Mouse (Mus musculus): ENCODE results near the gene Sirt3. TPM values are rescaled to one million over a fixed set of nuclear protein-coding genes. Genes with fewer than 3 reads are reported as not detected.

The Sirt3 gene
- total RNA-seq (2023): 7.0 and 7.2 TPM in 2 replicates

DNA sequence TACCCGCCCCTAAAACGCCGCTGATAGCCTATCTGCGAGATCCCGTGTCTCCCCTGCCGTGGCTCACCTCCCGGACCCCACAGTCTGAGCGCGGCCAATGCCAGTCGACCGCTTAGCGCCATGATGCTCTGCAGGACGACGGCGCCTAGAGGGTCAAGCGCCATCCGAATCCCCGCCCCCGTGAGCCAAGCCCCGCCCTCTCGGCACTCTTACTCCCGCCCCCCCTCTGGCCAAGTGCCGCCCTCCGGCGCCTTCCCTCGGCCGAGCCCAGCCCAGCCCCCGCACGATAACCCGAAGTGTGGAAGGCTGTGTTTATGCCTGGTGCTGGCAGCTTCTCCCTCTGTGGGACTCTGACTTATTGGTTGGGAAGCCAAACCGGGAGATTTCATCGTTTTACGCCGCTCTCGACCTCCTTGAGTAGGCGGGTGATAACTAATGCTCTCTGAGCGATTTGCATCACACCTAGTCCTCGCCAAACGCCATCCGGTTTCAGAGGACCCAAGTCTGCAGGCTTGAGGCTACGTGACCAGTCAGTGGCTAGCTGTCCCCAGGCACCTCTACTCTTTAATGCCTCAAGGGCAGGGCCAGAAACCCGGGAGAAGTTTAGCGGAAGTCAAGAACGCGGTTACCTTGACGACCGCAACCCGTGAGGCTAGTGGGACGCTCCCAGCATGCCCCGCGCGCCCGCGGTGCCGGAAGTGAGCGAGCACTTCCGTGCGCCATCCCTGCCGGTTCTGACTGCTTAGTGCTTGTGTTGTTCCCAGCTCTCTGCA is at the start of gene Sirt3, which contains the start of gene Psmd13:
Gene Sirt3 (minus strand): TSS at position 614 of the 773 bp plus-strand sequence.
Gene Psmd13 (plus strand): TSS at position 273 of the 773 bp plus-strand sequence.

DNA sequence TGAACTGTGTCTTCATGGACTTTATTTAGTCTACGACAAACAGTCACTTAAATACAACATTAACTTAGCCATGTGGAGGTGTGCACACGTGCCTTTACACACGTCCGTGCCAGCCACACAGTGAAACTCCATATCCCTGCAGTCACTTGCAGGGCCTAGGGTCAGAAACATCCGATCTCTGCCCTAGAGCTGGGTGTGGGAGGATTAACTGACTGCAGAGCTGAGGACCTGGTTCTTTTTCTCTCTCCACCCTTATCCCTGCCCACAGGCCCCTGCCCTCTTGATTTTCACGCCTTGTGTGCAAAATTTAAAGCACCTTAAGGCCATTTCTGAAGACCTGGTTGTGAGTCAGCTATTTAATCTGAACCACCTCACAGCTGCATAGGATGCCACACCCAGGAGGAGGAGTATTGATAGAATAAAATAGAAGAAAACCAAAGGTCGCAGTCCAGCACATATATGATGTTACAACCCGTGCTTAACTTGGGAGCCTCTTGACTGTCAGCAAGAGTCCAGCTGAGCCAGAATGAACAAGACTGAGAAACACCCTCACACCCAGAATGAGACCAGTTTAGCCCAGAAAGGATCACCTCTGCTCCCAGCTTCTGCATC is 38.4 kb upstream of the Sirt3 start, which contains the start of gene Nlrp6:
Gene Nlrp6 (plus strand): TSS at position 485 of the 612 bp plus-strand sequence.

DNA sequence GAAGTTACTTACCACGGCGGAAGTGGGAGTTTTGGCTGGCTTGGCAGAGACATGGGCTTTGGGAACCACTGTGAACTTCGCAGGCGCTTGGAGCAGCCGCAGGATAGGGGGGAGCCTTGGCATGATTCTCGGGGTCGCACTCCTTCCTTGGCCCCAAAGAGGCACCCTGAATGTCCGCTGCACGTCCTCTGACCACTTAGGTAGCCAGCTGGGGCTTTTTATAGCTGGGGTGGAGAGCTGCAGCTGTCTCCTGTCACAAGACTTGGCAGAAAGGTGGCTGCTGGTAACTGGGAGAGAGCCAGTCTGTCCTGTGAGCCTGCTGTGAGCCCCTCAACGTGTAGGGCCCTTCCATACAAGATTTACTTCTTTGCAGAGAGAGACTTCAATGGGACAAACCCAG is 18.1 kb upstream of the Sirt3 start, which contains the start of gene Cox8b:
Gene Cox8b (minus strand): TSS at position 227 of the 400 bp plus-strand sequence.

DNA sequence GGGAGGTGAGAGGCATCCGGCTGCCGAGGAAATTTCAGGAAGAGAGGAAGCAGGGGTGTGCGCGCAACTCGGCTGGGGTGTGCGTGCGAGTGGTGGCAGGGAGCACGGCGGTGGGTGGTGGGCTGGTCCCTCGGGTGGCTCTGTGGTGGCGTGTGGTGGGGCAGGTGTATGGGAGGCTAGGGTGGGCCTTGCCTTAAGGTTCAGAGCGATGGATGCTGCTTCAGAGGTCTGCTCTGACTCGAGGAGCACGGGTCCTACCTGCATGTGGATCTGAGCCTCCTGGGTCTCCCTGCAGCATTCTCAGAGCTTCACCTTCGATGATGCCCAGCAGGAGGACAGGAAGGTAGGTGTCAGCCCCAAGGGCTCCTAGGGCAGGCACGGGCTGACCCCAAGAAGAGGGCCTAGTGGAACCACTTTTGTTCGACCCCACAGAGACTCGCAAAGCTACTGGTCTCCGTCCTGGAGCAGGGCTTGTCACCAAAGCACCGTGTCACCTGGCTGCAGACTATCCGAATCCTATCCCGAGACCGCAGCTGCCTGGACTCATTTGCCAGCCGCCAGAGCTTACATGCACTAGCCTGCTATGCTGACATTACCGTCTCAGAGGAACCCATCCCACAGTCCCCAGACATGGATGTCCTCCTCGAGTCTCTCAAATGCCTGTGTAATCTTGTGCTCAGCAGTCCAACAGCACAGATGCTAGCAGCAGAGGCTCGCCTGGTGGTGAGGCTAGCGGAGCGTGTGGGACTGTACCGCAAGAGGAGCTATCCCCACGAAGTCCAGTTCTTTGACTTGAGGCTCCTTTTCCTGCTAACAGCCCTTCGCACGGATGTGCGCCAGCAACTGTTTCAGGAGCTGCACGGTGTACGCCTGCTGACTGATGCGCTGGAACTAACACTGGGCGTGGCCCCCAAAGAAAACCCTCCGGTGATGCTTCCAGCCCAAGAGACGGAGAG is 24.3 kb downstream of the Sirt3 start, which contains the start of gene Bet1l:
Gene Bet1l (minus strand): TSS at position 28 of the 956 bp plus-strand sequence.

DNA sequence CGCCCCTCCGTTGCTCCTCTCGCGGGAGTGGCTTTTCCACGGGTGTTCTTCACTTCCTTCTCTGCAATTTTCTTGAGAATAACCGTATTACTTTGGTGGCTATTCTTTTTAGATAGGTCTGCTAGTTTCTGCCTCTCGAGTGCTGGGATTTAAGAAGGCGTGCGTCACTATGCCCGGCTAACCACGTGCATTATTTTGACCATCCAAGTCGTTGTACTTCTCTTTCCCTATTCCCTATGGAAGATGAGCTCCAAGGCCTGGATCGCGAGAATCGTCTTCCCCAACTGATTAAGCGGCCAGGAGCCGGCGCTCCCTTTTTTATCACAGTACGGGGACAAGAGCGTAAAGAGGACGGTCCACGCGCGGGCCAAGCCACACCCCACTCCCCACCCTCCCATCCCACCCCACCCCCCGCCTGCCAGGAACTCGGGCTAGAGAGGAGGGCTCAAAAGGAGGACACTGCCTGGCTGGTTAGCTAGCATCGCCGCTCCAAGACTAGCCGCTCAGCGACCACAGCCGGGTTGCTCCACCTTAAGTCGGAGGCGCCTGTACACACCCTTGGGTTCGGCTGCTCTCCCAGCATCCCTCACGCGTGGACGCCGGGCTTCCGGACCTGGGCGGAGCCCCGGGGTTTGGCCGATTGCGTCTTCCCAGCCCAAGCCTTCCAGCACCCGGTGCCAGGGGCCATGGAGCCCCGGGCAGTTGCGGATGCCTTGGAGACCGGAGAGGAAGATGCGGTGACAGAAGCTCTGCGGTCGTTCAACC is 25.1 kb downstream of the Sirt3 start, which contains the start of gene Ric8a:
Gene Ric8a (plus strand): TSS at position 173 of the 765 bp plus-strand sequence.

DNA sequence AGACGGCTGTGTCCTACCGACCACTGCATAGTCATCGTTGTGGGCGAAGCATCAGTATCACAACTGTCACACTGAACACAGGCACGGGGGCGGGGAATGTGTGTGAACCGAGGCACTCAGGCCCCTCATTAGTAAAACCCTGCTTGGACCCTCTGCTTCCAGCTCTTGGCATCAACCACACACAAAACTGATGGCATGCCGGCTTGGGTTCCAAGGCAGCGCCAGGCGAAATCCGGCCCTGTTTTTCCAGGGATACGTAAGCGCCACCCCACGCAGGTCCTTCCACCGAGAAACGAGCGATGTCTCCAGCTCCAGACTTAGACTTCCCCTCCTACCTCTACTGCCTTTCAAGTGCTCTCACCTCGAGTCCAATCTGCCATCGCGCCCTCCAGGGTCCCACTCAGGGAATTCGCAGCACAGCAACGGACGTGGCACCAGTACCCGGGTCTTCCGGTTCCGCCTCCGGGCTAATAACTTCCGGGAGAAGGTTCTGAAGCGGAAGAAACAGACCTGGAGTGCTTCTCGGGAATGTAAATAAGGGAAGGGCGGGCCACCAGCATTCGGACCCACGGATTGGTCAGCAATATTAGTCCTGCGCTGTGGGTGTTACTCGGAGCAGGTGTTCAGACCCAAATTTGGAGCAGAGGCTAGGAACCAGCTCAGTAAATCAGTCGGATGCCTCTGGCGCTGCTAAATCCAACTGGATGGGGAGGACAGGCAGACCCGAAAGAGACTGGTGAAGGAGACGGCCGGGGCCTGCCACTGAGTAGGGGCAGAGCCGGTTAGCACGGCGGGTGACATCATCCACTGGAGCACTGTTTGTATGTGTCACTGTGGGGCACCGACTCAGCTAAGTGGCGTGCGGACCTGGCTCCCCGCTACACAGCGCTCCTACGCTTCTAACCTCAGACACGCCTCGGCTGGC is 26.0 kb downstream of the Sirt3 start, which contains the start of gene Gm45785:
Gene Gm45785 (minus strand): TSS at position 472 of the 925 bp plus-strand sequence.

DNA sequence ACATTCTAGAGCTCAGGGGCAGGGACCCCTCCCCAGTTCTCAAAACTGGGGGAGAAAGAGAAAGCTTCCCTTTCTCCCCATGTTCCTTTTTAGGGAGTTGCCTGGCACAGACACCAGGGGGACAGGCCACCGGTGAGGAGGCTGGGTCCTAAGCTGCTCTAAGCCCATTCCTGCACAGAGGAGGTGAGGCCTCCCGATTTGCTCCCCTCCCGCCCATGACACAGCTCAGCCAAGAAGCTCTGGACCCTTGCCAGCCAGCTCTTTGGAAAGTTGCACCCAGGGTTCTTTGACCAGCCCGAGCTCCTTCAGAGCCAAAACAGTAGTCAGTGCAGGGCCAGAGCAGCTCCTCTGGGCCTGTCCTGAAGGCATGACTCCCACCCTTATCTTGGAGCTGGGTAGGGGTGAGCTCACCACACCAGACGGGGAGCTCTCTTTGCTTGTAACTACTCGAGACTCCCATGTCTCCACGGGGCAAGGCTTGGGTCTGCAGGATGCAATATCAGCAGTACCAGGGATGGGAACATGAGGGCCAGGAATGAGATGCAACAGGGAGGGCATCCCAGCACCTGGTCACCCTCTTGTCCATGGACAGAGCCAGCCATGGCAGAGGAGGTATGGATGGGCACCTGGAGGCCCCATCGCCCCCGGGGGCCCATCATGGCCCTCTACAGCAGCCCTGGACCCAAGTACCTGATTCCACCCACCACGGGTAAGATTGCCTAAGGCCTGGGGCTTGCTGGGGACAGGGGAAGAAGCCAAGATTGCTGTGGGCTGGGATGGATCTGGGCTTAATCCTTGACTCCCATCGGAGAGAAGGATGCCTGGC is 34.1 kb downstream of the Sirt3 start, which contains the start of gene Odf3:
Gene Odf3 (plus strand): TSS at position 51 of the 826 bp plus-strand sequence.

DNA sequence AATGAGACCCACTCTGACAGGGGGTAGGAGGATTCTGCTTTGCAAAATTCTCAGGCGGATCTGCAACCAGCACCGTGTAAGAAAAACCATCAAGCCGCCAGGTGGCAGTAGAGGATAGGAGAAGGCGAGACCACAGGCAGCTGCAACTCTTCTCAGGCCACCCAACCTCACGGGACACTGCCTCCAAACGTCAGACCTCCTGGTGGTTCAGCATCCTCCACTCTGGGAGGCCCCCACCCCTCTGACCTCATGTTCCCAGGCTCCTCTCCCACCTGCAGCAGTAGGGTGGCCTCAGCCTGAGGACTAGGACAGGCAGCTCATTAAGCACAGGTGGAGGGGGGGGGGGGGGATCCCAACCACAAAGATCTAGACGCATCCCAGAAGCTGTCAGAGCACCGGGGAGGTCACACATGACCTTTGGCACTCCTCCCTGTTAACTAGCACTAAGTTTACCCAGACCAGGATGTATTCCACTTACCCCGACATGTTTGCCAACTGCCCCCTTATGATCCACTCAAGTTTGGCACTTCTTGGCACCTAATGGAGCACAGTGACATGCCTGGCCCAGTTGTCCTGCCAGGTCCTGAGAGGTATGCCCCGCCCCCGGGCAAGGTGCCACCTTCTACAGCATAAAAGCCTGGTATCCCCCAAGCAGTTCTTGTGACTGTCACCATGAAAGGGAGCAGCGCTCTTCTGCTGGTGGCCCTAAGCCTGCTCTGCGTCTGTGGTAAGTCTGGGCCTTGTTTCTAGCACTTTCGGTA is 37.0 kb downstream of the Sirt3 start, which contains the start of gene Scgb1c1:
Gene Scgb1c1 (plus strand): TSS at position 643 of the 761 bp plus-strand sequence.

DNA sequence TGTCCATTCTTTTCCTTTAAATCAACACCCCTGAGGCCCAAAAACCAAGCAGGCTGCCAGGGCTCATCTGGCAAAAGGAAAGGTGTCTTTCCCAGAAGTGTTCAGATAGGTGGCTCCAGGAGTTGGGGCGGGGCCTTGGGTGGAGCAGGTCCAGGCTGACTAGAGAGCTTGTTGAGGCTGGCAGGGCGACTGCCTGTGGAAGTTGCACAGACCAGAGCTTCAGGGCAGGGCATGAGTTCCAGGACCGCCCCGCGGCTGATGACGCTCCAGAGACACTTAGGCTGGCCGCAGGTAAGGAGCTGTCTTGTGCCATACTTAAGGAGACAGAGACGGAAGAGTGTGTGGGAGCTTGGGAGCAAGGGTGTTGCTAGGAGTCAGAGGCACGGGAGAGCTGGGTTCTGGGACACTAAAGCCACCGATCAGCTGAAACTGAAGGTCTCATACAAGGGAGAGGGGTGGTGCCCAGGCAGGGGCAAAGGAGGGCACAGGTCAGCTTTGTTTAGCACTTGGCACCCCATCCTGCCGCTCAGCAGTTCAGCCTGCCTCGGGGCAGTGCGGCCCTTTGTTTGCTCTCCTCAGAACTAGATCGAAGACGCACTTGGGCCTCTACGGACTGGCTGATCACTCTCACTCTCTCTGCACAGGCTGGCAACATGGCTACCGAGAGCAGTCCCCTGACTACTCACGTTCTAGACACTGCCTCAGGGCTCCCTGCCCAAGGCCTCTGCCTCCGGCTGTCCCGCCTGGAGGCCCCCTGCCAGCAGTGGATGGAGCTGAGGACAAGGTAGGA is 46.9 kb downstream of the Sirt3 start, which contains the start of gene Urah:
Gene Urah (plus strand): TSS at position 51 of the 790 bp plus-strand sequence.

DNA sequence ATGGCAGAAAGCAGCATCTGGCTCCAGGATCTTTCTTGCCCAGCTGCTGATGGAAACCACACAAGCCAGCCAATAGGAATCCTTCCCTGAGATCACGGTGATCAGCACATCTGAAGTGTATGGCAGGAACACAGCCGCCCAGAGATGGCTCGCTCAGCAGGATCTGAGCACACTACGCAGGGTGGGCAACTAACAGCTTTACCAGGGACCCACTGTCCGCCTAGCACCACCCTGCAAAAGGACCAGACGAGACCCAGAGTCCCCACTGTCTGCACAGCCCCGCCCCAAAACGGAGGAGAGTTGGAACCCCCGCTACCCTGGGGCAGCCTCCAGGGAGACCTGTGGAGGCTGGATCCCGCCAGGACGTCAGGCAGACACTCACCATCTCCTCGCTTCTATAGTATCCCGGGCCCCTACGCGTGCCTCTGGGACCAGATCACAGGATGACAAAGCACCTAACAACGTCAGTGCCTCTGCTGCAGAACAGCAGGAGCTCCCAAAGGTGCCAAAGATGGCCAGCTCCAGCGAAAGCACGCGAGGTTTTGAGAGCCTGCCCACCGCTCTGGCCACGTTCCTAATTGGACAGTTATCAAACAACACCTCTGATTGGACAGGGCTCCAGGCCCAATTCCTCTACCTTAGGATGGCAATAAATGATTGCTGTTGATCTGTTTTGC is 60.3 kb downstream of the Sirt3 start, which contains the start of gene Zfp941:
Gene Zfp941 (minus strand): TSS at position 526 of the 677 bp plus-strand sequence.

Other genes with a start within 250 kb of the Sirt3 start
- gene Olfr53, start 235.9 kb downstream of the Sirt3 start, total RNA-seq (2023): not detected in 2 replicates
- not detected in 2 replicates for gene Olfr539, start 222.4 kb downstream of the Sirt3 start, total RNA-seq (2023)
- gene Olfr45, start 200.4 kb downstream of the Sirt3 start, total RNA-seq (2023): 0.13 TPM in 1 of 2 replicates, not detected in the other
- gene Olfr541, start 185.0 kb downstream of the Sirt3 start, total RNA-seq (2023): not detected in 2 replicates
- gene Cyp2e1, start 118.6 kb downstream of the Sirt3 start, total RNA-seq (2023): not detected in 2 replicates
- not detected in 2 replicates for gene Syce1, start 94.5 kb downstream of the Sirt3 start, total RNA-seq (2023)
- not detected in 2 replicates for gene Zfp941, start 60.1 kb downstream of the Sirt3 start, total RNA-seq (2023)
- gene Urah, start 47.3 kb downstream of the Sirt3 start, total RNA-seq (2023): not detected in 2 replicates
- gene Scgb1c1, start 36.8 kb downstream of the Sirt3 start, total RNA-seq (2023): not detected in 2 replicates
- not detected in 2 replicates for gene Odf3, start 34.5 kb downstream of the Sirt3 start, total RNA-seq (2023)
- gene Gm45785, start 26.0 kb downstream of the Sirt3 start, total RNA-seq (2023): not detected in 2 replicates
- gene Ric8a, start 25.4 kb downstream of the Sirt3 start, total RNA-seq (2023): 98.6 and 113 TPM in 2 replicates
- gene Bet1l, start 24.7 kb downstream of the Sirt3 start, total RNA-seq (2023): 21.7 and 27.0 TPM in 2 replicates
- 110 and 137 TPM in 2 replicates for gene Psmd13, start 341 bp downstream of the Sirt3 start, total RNA-seq (2023)
- gene Cox8b, start 18.1 kb upstream of the Sirt3 start, total RNA-seq (2023): not detected in 2 replicates
- gene Nlrp6, start 38.6 kb upstream of the Sirt3 start, total RNA-seq (2023): not detected in 2 replicates
- 19.6 and 25.0 TPM in 2 replicates for gene Pgghg, start 59.1 kb upstream of the Sirt3 start, total RNA-seq (2023)
- 0.73 and 1.7 TPM in 2 replicates for gene Ifitm5, start 68.0 kb upstream of the Sirt3 start, total RNA-seq (2023)
- not detected in 2 replicates for gene Gm45717, start 73.6 kb upstream of the Sirt3 start, total RNA-seq (2023)
- gene Ifitm2, start 73.7 kb upstream of the Sirt3 start, total RNA-seq (2023): 357 and 529 TPM in 2 replicates
- gene Ifitm1, start 84.9 kb upstream of the Sirt3 start, total RNA-seq (2023): 416 and 495 TPM in 2 replicates
- 381 and 488 TPM in 2 replicates for gene Ifitm3, start 128.5 kb upstream of the Sirt3 start, total RNA-seq (2023)
- 593 and 1,068 TPM in 2 replicates for gene Ifitm6, start 135.6 kb upstream of the Sirt3 start, total RNA-seq (2023)
- not detected in 2 replicates for gene Gm17387, start 146.8 kb upstream of the Sirt3 start, total RNA-seq (2023)
- gene B4galnt4, start 178.8 kb upstream of the Sirt3 start, total RNA-seq (2023): 0.34 and 0.82 TPM in 2 replicates
- gene Pkp3, start 195.9 kb upstream of the Sirt3 start, total RNA-seq (2023): 2.4 and 2.6 TPM in 2 replicates
- 4.4 and 5.0 TPM in 2 replicates for gene Sigirr, start 218.3 kb upstream of the Sirt3 start, total RNA-seq (2023)
- not detected in 2 replicates for gene Ano9, start 235.5 kb upstream of the Sirt3 start, total RNA-seq (2023)
- 5.3 and 7.8 TPM in 2 replicates for gene Ptdss2, start 240.1 kb upstream of the Sirt3 start, total RNA-seq (2023)

Data from neutrophil, adult 65 days (primary cell).